Mouse (Mus musculus) liver, postnatal 0 days (tissue): ENCODE data around the gene Dmbt1. TPM values are rescaled to one million over a fixed set of nuclear protein-coding genes. Genes with fewer than 3 reads are reported as not detected.
"Not testable (repeated sequence)": the region's sequence is repeated elsewhere in the genome, so short reads cannot be mapped to it uniquely, and the experiment has no call there.

Source experiments
- ATAC-seq: fragments of 200-750 bp; cut with Nextera tagmentation; 2 replicates; pipeline ENCODE4 v1.8.0; 2017; ENCODE audit warnings: mild to moderate bottlenecking, moderate library complexity
- DNase-seq: peaks from one replicate; pipeline ENCODE4 v3.0.0-alpha.2; 2016
- H3K27ac ChIP-seq: fragments of 300-500 bp; sonication (generic); 2 replicates; pipeline ENCODE4 v1.5.1; 2014; ENCODE audit warnings: antibody characterized with exemption, moderate library complexity, mild to moderate bottlenecking, low read depth
- H3K27me3 ChIP-seq: fragments of 300-500 bp; sonication (generic); 2 replicates; pipeline ENCODE4 v1.6.1; 2014; ENCODE audit warnings: low read length, control low read depth, mixed read lengths; ENCODE audit not compliant: insufficient read depth
- H3K36me3 ChIP-seq: fragments of 300-500 bp; sonication (generic); replicated peaks from 2 replicates; pipeline ENCODE4 v1.6.1; 2014; ENCODE audit warnings: mild to moderate bottlenecking, control low read depth, low read length, moderate library complexity, mixed read lengths; ENCODE audit not compliant: insufficient read depth
- H3K4me1 ChIP-seq: fragments of 300-500 bp; sonication (generic); 2 replicates; pipeline ENCODE4 v1.6.1; 2014; ENCODE audit warnings: antibody characterized with exemption, mild to moderate bottlenecking, control low read depth; ENCODE audit not compliant: insufficient read depth
- H3K4me2 ChIP-seq: fragments of 300-500 bp; sonication (generic); 2 replicates; pipeline ENCODE4 v1.6.1; 2014; ENCODE audit warnings: low read depth, mild to moderate bottlenecking, low read length, moderate library complexity, mixed read lengths
- H3K4me3 ChIP-seq: fragments of 300-500 bp; sonication (generic); 2 replicates; pipeline ENCODE4 v1.5.1; 2014; ENCODE audit warnings: low read depth, low read length
- H3K9ac ChIP-seq: fragments of 300-500 bp; sonication (generic); replicated peaks from 2 replicates; pipeline ENCODE4 v1.6.1; 2014; ENCODE audit warnings: mild to moderate bottlenecking, moderate library complexity
- H3K9me3 ChIP-seq: fragments of 300-500 bp; sonication (generic); 2 replicates; pipeline ENCODE4 v1.6.1; 2016; ENCODE audit warnings: mild to moderate bottlenecking, control low read depth, low read length, mixed read lengths
- CTCF ChIP-seq: sonication (generic); IDR thresholded peaks from 2 replicates; pipeline ENCODE4 v1.5.1; 2016; ENCODE audit warnings: antibody characterized with exemption, low read depth
- EP300 ChIP-seq: IDR thresholded peaks from 2 replicates; pipeline ENCODE4 v1.6.1; 2016; ENCODE audit warnings: antibody characterized with exemption, low read depth, mild to moderate bottlenecking
- WGBS: fragments of 180-500 bp; shearing (Covaris S2); extraction: QIAGEN DNeasy Blood & Tissue Kit; methylation state at CpG from one replicate; pipeline ENCODE4 v1.1.7; 2014; ENCODE audit not compliant: insufficient replicate concordance; 5-methylcytosine and 5-hydroxymethylcytosine counted together
- polyA plus RNA-seq: library from polyadenylated mRNA; unstranded; fragments of >200 nt; fragmentation: Nextera tagmentation; extraction: Ambion mirVana; gene quantifications from 2 replicates; pipeline ENCODE4 v1.2.1, GENCODE M21; 2015

Gene Dmbt1
- polyA plus RNA-seq, 1 experiment from 2014 or later, result 0.27 TPM

DNA sequence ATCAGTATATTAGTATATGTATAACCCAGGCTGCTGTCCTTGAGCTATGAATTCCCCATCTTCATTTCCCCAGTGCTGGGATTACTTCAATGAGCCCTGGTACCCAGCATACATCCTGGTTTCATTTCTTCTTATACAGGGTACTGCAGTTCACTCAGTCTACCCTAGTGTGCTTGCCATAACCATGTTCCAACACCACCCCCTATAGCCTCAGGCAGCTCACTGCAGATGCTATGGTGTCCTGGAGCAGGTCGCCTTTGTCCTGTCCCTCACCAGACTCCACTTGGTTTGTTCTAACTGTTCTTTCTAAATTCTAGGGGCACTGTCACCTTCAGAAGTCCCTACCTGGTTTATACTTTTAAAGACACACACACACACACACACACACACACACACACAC lies 10.8 kb downstream of the Dmbt1 start:
- H3K4me2 ChIP-seq, result no peak overlapping the region
- DNase-seq (no peak), ATAC-seq (no peak)
- H3K4me1 ChIP-seq, result no peaks in the 10 kb centered on the region
- no peaks in the 10 kb centered on the region for H3K36me3 ChIP-seq
- H3K27me3 ChIP-seq, result no peaks in the 10 kb centered on the region
- no peak overlapping the region for H3K4me3 ChIP-seq
- H3K27ac ChIP-seq, result no peak overlapping the region
- WGBS, result 54% methylated on average over 1 of the region's 1 CpGs
- no peaks in the 10 kb centered on the region for H3K9me3 ChIP-seq
- H3K9ac ChIP-seq, result no peak overlapping the region
- no peak for TF ChIP-seq EP300
- peak; percentile 42 for TF ChIP-seq CTCF

- TF ChIP-seq CTCF, result peak; percentile 46; the same call in 1 of the 2 replicates
- H3K27me3 ChIP-seq, H3K36me3 ChIP-seq, H3K9ac ChIP-seq, H3K9me3 ChIP-seq, ATAC-seq, H3K4me1 ChIP-seq, H3K27ac ChIP-seq, H3K4me2 ChIP-seq, H3K4me3 ChIP-seq: not testable (repeated sequence)
- DNase-seq, result peak; percentile 17
- WGBS, result 31% methylated on average over 3 of the region's 3 CpGs
These were observed 13.5 kb downstream of the Dmbt1 start for GRCm38 (mm10) chr7:131045258-131045835.

- not testable (repeated sequence) for DNase-seq, H3K4me1 ChIP-seq, H3K4me2 ChIP-seq, H3K9ac ChIP-seq, ATAC-seq, H3K4me3 ChIP-seq, H3K36me3 ChIP-seq, H3K27ac ChIP-seq, H3K9me3 ChIP-seq, H3K27me3 ChIP-seq
- 75% methylated on average over 8 of the region's 8 CpGs for WGBS
These were observed 18.0 kb downstream of the Dmbt1 start for GRCm38 (mm10) chr7:131049829-131050228.

DNA sequence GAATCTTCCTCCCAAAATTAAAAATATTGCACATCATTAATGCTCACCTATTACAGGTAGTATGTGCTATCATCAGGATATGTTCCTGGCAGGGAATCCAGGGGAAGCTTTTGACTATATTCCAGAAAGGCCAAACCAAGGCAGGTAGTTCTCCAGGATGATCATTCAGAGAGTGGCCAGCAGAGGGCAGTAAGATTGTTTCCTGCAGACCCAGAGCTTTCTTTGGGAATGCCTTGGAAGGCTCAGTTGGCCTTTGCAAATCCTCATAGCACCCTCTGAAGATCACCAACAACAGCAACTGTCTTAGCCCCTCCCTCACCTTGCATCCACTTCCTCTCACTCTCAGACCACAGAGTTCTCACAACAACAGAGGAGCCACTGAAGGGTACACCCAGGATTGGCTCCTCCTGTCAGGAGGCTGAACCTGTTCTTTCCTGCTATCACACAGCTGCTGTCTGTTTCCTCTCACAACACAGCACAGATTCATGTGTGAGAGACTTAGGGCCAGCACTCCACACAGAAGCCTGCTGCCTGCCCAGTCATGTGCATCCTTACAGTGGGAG lies 23.0 kb downstream of the Dmbt1 start:
- Histone ChIP-seq H3K36me3 (no peaks in the 10 kb centered on the region), H3K4me1 (no peaks in the 10 kb centered on the region), H3K9ac (no peak overlapping the region), H3K4me3 (no peak overlapping the region), H3K27ac (no peak overlapping the region), H3K9me3 (no peaks in the 10 kb centered on the region), H3K27me3 (no peaks in the 10 kb centered on the region), H3K4me2 (no peak overlapping the region)
- DNase-seq, result peak; percentile 25
- ATAC-seq, result no peak
- TF ChIP-seq EP300 (no peak), CTCF (peak; percentile 48)

DNA sequence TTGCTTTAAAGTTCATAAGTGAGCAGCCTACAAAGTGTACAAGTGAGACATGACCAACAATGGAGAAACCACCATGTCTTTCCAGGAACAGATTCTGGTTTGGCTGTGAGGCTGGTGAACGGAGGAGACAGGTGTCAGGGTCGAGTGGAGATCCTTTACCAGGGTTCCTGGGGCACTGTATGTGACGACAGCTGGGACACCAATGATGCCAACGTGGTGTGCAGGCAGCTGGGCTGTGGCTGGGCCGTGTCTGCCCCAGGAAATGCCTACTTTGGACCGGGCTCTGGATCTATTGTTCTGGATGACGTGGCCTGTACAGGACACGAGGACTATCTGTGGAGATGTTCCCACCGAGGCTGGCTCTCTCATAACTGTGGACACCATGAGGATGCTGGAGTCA lies 26.1 kb downstream of the Dmbt1 start:
- not testable (repeated sequence) for H3K4me1 ChIP-seq, DNase-seq, H3K27me3 ChIP-seq, H3K4me2 ChIP-seq, H3K9me3 ChIP-seq, H3K4me3 ChIP-seq, H3K9ac ChIP-seq, H3K27ac ChIP-seq, H3K36me3 ChIP-seq, ATAC-seq
- WGBS, result 63% methylated on average over 9 of the region's 9 CpGs

GRCm38 (mm10) chr7:131059808-131060207 lies 28.0 kb downstream of the Dmbt1 start:
- H3K27me3 ChIP-seq, H3K9me3 ChIP-seq, H3K36me3 ChIP-seq, H3K9ac ChIP-seq, H3K4me2 ChIP-seq, H3K27ac ChIP-seq, H3K4me3 ChIP-seq, ATAC-seq, H3K4me1 ChIP-seq, DNase-seq: not testable (repeated sequence)
- WGBS, result 46% methylated on average over 2 of the region's 2 CpGs
- peak; percentile 38 for TF ChIP-seq CTCF

DNA sequence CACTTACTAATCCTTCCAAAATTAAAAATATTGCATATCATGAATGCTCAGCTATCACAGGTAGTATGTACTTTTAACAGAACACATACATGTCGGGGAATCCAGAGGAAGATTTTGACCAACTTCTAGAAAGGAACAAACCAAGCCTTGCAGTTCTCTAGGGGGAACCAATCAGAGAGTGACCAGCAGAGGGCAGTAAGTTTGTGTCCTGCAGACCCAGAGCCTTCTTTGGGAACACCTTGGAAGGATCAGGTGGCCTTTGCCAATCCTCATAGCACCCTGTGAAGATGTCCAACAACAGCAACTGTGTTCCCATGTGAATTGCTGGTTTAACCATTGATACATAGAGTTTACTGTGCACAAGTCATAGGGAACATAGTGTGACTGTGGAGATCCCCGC lies 30.7 kb downstream of the Dmbt1 start:
- DNase-seq (no peak), ATAC-seq (no peak)
- Histone ChIP-seq H3K27ac (no peak overlapping the region), H3K27me3 (no peaks in the 10 kb centered on the region), H3K4me2 (no peak overlapping the region), H3K4me1 (no peaks in the 10 kb centered on the region), H3K9me3 (no peaks in the 10 kb centered on the region), H3K4me3 (no peak overlapping the region), H3K36me3 (no peaks in the 10 kb centered on the region), H3K9ac (no peak overlapping the region)
- WGBS, result 65% methylated on average over 2 of the region's 2 CpGs
- TF ChIP-seq CTCF (peak; percentile 22; the same call in 1 of the 2 replicates), EP300 (no peak)
